Mouse (Mus musculus) testis, postnatal 10 days (tissue): ENCODE results near the gene Epb41l1.
A peak's percentile ranks its signal among the peaks of the same experiment; 100 is the strongest.

Experiments used
- DNase-seq: peaks from one replicate; pipeline ENCODE4 v3.0.0; 2021; ENCODE audit warnings: low spot score

The Epb41l1 gene

DNA sequence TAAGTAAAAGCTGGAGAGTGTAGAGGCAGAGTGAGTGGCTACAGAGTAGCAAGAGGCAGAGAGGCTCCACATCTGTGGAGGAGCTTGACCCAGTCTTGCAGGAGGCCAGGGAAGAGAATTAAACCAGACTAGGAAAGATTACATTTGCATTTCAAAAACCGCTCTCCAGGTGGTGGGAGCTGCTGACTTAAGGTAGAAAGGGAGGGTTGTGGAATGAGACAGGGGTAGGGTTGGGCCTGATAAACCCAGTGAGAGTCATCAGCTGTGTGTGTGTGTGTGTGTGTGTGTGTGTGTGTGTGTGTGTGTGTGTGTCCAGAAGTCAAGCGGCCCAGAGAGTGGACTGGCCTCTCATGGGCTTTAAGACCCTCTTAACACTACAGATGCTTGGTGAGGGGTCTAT is 4.9 kb downstream of the Epb41l1 start:
- DNase-seq, result no peak

DNA sequence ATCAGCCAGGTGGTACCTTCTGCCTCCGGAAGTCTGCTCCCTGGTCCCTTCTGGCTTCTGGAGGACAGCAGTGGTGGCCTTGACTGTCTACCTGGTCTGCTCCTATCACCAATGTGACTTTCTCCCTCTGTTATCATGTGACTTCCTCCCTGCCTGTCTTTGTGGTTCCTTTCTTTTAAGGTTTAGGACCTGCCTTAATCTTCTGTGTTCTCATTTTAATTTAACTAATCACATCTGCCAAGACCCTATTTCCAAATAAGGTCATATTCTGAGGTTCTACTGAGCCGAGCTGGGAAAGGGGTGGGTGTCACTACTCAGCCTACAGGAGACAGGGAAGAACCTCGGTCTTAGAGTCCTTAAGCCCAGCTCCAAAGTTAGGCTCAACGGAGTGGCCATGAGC is 5.4 kb downstream of the Epb41l1 start:
- no peak for DNase-seq

DNA sequence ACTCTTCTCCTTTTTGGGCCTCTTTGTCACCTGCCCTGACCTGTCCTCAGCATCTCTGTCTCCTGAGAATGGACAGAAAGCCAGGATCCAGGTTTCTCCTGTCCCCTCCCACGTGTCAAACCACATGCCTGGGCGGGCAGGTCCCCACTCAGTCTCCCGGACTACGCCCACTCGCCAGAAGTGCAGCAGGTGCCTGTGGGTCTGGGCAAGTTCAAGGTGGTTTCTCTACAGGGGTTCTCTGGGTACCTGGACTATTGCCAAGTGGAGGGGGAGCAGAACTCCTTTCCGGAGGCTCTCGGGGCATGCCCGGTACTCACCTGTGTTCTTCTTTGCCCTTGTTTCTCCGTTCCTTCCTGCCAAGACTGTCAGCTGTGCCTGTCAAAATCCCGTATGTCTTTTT is 9.1 kb downstream of the Epb41l1 start:
- DNase-seq, result no peak

DNA sequence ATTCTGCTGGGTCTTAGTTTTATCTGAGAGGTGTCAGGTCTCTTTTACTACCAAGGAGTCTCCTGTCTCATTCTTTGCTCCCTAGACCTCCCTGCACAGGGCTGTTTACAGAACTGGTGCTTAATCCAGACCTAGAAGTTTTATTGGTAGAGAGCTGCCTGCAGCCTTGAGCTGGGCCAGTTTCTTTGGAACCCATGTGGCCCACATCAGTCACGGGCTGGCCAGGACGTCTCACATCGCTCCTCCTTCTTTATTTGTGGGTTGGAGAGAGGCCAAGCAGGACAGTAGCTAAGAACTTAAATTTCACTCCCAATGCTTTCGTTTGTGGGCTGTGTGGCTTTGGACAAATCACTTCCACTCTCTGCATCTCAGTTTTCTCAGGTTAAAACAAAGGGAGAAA is 9.6 kb downstream of the Epb41l1 start:
- no peak for DNase-seq

DNA sequence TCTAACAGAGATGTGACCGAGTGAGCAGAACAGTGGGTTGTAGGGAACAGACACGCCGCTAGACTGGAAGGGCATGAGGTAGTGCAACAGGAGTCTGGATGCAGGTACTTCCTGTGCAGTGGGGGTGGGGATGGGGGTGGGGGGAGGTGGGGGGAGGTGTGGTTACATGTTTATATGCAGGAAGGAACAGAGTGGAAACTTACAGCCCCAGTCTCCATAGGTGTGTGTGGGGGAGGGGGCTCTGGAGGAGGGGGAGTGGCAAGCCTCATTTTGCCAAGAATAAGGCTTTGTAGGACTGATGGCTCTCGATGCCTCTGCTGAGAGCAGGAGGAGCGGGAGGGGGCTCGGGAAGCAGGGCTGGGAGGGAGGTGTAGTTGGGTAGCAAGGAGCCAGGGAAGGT is 10.7 kb downstream of the Epb41l1 start:
- DNase-seq, result no peak

DNA sequence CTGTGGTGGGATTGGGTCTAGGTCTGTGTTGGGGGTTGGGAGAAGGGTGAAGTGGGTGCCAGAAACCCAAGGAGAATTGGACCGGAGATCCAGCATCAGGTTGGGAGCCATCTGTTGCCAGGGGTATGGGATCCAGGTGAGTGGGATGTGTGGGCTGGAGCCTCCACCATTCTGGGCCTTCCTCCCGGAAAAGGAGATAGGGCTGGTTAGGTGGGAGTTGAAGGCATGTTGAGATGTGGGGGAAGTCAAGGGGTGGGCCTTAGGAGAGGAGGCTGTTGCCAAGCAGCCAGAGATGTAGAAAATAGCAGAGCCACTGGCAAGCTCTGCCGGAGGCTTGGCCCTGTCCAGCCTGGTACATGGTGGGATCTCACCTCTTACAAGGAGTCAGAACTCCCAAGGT is 11.4 kb downstream of the Epb41l1 start:
- no peak for DNase-seq

DNA sequence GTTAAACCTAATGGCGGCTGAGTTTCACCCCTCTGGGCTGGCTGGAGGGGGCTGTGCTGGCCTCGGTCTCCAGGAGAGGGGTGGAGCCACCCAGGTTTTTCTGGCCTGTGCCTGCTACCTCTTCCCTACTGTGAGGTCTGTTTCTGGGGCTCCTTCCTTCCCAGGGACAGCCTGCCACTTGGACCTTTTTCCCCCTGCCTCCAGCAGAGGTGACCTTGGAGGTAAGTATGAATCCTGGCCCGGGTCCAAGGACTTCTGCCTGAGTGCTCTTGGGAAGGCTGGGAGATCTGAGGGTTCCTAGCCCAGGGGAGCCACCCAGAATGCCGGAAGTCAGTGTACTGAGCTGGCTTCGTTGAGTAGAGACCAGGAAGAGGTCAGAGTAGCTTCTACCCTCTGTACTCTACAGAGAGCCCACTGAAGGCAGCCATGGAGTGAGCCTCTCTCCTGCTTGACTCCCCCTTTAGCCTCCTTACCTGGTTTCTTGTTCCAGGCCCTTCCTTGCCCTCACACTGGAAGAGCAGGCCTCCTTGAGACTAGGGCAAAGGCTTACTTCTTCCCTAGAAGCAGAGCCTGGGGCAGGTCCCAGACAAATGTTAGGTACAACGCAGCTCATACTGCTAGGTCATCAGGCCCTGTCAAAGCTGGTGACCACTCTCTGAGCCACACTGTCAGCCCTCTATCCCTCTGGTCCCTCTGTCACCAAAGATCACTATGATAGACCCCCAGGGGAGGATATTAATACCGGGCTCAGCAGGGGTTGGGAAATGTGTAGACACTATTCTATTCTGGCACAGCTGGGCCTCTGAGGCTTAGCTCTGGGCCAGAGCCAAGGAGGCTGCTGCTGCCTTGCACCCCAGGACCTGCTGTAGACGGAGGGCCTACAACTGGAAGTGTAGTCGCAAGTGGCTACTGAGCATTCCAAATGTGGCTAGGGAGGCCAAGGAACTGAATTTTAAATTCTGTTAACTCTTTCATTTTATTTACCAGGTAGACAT is 12.5 kb downstream of the Epb41l1 start:
- peak; percentile 74 for DNase-seq

DNA sequence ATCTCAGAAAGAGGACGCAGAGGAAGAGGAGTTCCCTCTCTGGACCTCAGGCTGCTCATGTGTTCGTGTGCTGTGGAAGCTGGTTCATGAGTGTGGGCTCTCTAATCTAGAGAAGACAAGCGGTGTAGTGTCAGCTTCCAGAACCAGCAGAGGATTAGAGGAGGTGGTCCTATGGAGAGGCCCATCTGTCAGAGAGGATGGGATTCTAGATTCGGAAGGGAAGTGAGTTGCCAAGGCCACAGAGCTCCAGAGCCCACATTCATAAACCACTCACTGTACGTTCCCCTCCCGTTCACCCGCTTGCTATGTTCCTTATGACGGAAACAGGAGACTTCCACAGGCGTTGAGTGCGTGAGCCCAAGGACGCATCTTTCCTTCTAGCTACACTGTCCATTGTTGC is 16.9 kb downstream of the Epb41l1 start:
- no peak for DNase-seq

DNA sequence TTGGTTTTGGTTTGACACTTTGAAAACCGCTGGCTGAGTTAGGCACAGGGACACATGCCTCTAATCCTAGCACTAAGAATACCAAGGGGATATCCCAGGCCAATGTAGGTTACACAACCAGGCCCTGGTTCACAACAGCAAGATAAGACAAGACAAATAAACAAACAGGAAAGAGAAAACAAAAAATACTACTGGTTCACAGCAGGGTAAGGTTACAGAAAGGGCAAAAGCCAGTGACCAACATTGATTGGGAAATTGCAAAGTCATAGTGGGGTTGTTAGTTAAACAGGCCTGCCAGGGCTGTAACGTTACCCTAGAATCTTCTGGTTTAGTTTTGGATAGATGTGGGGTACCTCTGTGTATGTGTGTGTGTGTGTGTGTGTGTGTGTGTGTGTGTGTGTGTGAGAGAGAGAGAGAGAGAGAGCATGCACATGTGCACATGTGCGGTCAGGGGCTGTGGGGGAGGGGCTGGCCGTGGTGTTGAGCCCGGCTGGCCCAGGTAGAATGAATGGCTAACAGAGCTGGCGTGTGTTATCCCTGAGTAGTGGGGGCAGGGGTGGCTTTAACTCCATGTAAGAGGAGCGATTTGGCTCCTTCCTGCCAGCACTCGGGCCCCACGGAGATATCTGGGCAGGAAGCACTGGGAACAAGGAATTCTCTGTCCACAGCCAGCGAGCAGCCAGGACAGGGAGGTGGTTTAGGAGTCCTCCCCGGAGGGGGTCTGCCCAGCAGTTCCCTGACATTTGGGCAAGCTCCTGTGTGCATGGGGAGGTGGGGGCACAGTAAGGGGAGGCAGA is 19.2 kb downstream of the Epb41l1 start:
- peak; percentile 73 for DNase-seq

DNA sequence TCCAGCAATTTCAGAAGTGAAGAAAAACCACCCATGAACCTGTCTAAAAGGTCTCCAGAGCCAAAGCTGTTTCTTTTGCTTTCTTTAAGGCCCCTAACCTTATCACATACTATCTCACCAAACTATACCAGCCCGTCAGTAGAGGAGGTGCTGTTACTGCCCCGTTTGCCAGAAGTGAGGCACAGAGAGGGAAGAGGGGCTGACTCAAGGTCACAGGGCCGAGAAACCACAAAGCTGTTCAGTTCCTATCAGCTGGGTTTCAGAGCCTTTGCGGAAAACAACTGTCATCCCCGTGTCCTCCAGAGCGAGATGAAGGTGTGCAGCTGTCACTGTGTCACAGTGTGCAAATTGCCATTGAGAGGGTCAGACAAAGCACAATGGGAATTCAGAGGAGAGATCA is 21.2 kb downstream of the Epb41l1 start:
- no peak for DNase-seq

DNA sequence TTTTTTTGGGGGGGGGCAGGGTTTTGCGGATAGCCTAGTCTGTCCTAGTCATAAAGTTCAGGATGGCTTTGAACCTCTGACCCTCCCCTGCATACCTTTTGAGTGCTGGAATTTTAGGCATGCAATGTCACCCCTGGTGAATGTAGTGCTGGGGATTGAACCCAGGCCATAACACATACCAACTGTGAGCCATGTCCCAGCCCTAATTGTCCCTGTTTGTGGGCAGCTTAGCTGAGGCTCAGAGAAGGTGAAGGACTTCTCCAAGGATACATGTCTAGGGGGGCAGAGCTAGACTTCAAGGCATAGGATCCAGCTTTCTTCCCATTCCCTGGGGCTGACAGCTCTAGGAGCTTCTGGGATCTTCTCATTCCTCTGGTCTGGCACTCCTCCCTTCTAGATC is 22.6 kb downstream of the Epb41l1 start:
- DNase-seq, result no peak

DNA sequence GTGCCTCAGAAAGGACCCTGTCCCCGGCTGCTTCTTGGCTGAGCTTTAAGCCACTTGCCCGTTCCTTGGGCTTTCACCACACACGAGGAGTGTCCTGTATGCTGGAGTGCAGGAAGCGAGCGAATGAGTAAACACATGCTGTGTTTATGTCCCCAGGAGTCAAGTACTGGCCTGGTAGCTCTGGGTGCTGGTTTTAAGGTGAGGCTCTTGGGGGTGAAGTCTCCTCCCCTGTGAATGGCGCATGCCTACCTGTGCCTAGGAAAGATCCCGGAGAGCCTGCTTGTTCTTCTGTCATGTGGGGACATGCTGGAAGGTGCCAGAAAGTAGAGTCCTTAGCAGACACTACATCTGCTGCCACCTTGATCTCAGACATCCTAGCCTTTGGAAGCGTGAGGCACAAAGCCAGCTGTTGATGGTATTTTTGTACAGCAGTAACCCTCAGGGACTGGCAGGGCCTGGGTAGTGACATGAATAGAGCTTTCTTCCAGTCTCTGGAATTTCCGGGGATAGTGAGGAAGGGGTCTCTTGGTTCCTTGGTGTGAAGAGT is 25.9 kb downstream of the Epb41l1 start:
- DNase-seq, result no peak

DNA sequence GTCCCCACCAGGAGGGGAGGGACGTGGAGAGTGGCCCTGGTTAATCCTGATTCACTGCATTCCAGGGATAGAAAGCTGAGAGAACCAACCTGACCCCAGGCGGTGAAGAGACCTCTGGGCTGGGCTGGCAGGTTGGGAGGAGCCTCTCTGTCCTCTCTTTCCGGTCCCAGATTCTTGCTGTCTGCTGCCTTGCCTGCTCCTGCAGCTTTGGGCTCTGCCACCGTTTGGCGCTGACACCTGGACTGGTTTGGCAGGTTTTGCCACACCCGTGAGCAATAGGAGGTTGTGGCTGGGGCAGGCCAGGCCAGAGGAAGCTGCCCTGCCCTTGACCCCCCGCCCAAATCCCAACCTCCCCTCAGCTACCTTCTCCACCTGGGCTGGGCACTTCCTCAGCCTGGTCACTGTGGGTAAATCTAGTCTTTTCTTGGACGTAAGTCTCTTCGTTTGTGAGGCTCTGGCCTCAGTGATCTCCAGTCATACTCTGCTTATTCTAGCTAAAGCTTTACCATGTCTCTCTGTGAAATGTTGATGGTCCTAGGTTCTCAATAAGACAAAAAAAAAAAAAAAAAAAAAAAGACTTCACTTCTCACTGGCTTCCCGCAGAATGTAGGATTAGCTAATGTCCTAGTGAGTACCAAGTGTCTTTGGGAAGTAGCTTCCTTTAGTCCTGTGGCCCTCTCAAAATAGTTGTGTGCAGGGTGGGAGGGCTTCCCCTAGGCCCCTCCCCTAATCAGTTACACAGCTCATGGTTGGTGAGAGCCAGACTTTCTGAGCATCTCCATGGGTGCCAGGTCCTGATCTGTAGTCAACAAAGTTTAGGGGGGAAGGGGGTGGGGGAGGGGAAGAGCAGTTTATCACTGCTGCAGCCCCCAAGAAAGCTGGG is 26.9 kb downstream of the Epb41l1 start:
- DNase-seq, result no peak

DNA sequence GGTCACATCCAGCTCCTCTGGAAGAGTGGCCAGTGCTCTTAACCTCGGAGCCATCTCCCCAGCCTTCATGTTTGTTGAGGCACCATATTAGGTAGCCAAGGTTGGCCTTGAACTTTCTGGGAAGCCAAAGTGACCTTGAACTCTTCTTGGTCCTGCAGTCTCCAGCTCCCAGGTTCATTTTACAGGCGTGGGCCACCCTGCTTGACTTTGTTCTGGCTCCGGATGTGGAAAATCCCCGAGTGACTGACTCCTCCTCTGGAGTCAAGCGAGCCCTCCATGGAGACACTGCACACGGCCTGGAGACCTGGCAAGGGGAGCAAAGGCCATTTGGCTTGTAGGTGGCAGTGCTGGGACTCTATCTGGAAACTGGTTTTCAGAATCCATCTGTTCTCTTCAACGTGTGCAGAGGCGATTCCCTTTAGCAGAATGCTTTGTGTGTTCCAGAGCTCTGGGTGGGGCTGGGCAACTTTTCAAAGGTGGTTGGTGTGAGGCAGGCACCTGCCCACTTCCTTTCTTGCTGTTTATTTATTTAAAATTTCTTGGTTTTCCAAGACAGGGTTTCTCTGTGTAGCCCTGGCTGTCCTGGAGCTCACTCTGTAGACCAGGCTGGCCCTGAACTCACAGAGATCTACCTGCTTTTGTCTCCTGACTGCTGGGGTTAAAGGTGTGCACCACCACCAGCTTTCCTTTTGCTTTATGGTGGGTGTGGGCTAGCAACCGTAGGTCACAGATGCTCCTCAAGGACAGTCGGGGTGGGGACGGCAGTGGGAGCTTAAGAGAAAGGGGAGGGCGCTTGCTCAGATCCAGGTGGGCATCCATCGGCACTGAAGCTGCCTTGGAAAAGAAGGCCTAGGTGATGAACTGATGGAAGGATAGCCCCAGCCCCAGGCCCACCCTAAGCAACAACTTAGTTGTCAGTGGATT is 30.8 kb downstream of the Epb41l1 start:
- no peak for DNase-seq

DNA sequence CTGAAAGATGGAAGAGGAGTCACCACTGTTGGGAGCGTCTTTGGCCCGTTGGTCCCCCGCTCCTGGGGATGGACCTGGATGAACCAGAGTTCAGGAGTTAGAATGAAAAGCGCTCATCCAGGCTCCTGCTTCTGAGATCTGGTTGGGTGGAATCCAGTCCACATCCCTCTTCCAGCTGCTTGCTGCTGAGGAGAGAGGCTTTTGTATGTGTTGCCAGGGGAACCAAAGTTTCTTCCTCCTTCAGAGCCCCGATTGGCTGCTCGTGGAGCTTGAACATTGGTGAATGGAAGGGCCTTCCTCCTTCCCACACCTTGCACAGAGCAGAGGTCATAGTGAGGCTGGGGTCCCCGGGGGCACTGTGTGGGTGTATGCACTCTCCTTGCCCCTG is 31.4 kb downstream of the Epb41l1 start:
- DNase-seq, result no peak

DNA sequence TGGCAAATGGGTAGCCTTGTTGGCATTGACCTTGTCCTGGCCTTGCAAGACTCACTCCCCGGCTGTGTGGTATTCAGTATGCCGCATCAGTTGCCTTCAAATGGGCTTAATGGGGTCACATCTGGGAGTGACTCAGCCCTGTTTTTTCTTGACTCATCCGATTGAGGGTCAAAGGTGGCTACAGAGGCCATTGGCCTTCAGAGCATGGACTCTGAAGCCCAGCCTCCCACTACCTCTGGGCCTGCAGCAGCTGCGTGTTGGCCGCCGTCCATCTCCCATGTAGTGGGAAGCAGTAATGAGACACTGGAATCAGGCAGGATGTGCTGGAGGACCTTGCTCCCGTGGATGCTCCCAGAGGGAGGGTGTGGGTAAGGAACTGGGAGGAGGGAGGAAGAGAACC is 33.1 kb downstream of the Epb41l1 start:
- DNase-seq, result peak; percentile 84

DNA sequence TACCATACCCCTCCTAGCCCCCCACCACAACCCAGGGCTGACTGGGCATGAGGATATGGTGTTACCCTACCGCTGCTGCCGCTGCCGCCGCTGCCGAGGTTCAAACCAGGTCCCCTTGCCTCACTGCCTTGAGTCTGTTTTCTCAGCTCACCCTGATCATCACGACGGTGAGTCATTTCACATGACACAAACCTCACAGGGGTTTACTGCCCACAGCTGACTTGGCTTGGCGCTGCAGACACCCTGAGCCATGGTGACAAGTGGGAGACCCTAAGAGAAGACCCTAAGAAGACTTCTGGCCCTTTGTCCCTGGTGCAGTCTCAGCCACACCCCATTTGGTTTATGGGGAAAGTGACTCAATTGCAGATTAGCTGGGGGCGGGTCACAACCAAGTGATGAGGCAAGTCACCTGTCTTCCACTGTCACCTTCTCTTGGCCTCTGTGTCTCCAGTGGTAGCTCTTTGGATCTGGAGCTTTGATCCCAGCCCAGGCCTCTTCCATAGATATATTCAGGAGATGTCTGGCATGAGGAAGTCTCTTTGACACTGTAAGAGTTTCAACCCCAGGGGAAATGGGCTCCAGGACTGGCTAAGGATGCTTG is 34.9 kb downstream of the Epb41l1 start:
- no peak for DNase-seq

DNA sequence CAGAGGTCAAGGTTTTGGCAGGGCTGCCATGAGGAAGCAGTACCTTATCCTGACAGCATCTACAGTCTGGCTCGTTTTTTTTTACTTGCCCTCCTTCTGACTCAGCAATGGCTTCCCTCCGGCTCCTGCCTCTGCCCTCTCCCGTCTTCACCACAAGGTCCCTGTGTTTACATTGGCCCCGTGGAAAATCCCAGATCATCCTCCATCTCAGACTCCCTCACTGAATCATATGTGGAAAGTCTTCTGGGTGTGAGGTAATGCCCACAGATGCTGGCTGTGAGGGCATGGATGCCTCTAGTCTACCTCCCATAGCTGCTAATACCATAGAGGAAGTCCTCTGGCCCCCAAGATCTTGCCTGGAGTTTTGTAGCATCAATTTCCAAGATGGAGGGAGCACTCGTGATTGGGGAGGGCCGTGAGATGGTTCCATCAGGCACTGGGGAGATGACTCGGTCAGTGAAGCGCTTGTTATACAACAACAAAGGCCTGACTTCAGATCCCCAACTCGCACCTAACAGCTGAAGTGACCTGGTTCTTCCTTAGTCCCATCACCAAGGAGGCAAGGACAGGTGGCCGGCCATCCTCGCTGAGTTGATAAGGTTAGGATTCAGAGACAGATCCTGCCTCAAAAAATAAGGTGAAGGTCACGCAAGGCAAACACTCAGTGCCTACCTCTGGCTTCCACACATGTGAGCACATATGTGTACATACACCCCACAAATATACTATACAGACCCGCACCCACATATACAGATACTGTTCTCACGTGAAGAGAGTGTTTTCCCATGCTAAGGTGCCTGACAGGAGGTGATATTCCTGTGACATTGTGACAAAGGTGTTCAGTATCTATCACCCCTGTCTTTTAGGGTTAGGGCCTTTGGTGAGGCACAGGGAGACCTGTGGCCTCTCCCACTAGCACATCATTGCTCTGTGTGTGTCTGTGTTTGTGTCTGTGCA is 36.0 kb downstream of the Epb41l1 start:
- DNase-seq, result no peak

DNA sequence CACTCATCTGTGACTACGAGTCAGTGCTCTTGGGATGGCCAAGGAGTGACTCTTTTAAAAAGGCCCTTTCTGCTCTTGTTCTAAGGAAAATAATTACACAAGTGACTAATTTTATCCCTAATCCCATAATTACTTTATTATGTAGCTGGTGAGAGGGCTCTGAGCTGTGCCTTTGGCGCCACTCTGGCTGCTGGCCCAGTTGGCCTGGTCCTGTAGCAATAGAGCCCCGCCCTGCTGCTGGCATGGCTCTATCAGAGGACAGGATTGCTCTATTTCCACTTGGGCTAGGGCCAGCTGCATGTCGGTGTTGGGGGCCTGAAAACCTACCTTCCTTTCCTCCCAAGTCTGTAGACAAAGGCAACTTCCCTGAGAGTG is 36.6 kb downstream of the Epb41l1 start:
- no peak for DNase-seq
